Mouse (Mus musculus): ENCODE measurements around the gene Fignl2. TPM values are rescaled to one million over a fixed set of nuclear protein-coding genes. Genes with fewer than 3 reads are reported as not detected.

Gene Fignl2
- total RNA-seq, 2 experiments from 2014 or later: 2.3 to 2.8 TPM

DNA sequence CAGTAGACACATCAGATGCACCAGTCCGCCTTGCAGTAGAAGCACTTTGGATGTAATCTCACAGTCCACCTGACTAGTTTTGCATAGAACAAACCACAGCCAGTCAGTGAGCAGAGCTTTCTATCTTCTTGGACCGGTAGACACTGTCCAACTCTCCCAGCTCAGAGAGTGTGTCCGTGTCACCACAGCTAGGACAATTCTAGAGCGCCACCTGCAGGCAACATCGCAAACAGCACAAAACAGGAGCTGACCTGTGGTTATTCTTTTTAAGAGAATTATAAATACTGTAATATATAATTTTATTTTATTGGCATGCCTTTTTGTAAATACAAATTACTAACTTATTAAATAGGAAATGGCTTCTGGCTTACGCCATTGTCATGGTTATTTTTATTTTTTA is 35.8 kb downstream of the Fignl2 start:
- peak; percentile 59 to 76 for DNase-seq
- intact Hi-C loops (cut with DNase I): loop anchor here (5.0 kb wide), 1 partner anchor 280 kb away; the partner anchor contains the start of gene Slc4a8

DNA sequence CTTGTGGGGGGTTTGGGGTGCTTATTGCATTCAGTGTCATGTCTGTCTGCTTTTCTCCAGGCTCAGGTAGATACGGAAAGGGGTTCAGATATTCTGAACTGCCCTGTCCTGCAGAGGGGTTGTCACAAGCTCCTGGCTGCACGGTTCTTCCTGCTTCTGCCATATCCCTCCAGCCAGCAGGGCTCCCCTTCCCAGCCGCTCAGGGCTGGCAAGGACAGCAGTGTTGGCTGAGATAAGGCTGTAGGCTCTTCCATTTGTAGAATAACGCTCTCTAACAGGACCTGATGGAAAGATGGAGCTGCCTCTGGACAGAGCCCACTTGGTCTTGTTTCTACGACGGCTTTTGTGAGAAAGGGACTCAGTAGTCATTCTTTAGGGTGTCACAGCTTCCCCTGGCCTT is 36.4 kb downstream of the Fignl2 start:
- intact Hi-C loops (cut with DNase I): loop anchor here (5.0 kb wide), 1 partner anchor 280 kb away; the partner anchor contains the start of gene Slc4a8
- DNase-seq: no peak

DNA sequence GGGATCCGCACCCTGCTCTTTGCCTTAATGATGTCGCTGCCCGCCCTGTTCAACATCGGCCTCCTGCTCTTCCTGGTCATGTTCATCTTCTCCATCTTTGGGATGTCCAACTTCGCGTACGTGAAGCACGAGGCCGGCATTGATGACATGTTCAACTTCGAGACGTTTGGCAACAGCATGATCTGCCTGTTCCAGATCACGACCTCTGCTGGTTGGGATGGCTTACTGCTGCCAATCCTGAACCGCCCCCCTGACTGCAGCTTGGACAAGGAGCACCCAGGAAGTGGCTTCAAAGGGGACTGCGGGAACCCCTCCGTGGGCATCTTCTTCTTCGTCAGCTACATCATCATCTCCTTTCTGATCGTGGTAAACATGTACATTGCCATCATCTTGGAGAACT is 38.7 kb downstream of the Fignl2 start:
- no peak for DNase-seq
- intact Hi-C loops (cut with DNase I): loop anchor here (5.0 kb wide), 1 partner anchor 277 kb away; the partner anchor contains the start of gene Slc4a8

DNA sequence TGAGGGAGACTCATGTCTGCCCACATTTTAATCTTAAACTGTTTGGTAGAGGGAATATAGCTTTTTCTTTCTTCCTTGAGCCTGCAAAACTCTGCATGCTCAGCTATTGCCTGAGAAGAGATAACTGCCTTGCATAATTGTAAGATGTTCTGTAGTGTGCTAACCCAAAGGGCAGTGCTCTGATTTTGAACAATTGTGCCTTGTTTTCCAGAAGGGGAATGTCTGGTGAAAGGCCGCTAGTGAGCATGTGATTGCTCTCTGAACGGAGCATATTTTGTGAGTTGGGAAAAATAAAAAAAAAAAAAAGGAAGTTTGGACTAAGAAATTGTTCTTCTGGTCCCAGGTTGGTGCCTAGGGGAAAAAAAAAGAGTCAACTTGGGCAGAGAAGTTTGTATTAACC is 49.4 kb downstream of the Fignl2 start:
- intact Hi-C loops (cut with DNase I): no loop called here
- no peak for DNase-seq

DNA sequence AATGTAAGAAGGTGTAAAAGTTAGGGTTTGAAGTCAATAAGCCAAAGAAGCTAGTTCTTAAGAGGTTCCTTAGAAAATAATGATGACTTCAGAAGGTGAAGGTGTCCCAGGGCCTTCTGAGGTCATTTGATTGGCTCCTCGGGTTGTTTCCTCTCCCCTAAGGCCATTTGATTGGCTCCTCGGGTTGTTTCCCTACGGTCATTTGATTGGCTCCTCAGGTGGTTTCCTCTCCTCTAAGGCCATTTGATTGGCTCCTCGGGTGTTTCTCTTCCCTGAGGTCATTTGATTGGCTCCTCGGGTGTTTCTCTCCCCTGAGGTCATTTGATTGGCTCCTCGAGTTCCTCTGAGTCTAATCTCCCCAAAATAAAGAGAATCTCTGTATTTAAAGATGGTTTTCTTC is 67.0 kb downstream of the Fignl2 start:
- no peak for DNase-seq
- intact Hi-C loops (cut with DNase I): no loop called here

DNA sequence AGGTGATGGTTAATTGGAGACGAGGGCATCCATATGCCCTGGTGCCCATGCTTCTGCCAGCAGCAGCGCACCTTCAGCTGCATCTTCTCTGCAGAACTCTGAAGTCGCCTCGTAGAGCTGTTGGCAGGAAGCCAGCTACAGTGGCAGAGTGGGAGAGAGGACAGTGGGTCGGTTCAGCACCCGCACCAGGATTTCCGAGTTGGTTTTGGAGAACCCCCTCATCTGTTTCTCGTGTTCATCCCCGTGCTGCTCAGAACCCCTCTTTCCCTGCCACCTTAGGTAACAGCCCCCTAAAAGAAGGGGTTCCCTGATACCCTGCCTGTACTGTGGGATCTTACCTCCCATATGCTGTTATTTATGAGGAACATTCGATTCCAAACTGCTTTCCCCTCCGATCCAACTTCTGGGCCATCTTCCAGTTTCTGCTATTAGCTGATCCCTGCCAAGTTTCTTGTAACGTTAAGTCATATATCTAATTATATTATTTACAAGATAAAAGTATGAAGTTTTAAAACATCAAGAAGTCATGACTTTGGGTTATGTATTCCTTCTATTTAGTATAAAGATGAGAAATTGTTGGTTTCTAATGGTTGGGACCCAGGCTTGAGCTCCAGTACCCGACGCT is 69.9 kb downstream of the Fignl2 start:
- intact Hi-C loops (cut with DNase I): no loop called here
- no peak for DNase-seq

DNA sequence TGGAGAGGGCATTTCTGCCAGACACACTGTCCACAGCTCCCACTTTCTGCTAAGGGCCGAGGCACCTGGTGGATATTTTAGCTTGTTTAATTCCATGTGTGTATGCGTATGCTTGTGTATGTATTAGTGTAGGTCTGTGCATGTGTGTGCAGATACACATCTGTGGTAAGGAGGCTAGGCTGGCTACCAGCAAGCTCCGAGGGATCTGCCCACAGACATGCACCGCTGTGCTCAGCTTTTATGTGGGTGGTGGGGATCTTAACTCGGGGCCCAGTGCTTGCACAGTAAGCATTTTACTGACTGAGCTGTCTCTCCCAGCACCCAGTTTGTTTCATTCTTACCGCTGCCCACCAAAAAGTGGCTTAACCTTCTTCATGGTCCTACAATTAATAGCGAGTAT is 71.1 kb downstream of the Fignl2 start:
- intact Hi-C loops (cut with DNase I): no loop called here

DNA sequence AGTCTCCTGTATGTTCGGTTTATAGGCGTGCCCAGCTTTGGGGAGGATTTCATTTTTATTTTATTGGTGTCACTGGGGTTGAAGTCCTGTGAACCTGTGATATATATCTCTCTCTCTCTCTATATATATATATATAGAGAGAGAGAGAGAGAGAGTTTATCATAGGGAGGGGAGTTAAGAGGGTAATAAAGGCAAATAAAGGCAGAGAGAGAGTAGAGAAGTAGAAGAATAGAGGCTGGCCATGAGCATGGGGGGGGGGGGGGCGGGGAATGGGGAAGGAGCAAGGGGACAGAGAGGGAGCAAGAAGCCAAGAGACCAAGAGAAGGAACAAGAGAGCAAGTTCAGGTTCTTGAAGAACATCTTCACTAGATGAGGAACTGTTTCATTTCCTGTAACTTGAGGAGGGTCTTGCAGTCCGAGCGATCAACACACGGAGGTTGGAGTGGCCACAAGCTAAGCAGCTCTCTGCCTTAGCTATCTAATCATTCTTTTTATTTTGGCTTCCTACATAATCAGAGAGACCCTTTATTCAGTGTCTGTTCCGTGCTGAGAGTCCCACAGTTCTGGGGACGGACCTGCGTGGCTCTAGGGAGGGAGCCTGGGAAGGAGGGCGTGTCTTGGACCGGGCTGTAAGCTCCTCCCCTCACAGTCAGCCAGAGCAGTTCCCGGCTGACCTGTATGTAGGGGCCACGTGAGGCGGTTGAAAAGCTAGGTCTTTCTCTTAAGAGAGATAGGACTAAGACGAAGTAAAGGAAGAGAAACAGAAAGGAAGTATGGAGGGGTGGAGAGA is 71.9 kb downstream of the Fignl2 start:
- peak; percentile 30 to 54 for DNase-seq
- intact Hi-C loops (cut with DNase I): no loop called here

More for the DNA sequence above, 71.1 kb downstream of the Fignl2 start:
- no peak for DNase-seq

DNA sequence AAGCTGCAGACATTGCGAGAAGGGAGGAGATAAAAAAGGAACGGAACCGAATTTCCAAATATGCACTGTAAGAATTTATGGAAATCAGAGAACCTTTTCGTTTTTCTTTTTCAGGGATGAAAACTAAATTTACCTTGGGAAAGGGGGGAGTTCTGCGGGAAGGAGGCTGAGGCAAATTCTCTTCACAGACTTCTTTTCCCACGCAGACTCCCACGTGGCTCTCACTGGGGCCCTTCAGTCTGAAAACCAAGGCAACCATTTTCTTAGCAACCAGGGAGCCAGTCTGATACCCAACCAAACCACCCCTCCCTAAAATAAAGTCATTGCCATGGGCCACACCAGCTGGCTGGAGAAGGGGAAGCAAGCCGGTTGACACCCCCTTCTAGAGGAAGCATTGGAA is 72.7 kb downstream of the Fignl2 start:
- no peak for DNase-seq
- intact Hi-C loops (cut with DNase I): no loop called here

DNA sequence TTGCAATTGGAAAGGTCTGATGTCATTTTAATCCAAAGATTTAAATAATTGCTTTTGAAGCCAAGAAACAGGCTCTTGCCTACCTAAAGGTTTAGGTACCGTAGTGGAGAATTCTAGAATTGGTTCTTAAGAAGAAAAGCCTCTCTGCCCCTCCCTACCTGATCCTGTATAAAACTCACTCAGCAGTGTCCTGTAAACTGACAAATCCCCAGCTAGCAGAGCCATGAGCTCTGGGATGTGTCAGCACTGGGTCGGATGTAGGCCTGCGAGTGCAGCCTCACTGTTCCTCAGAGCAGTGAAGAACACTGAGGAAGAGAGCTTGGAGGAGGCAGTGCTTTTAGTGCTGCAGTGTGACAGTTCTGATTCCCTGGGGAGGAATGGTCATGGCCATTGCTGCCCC is 73.8 kb downstream of the Fignl2 start:
- DNase-seq: no peak
- intact Hi-C loops (cut with DNase I): no loop called here

DNA sequence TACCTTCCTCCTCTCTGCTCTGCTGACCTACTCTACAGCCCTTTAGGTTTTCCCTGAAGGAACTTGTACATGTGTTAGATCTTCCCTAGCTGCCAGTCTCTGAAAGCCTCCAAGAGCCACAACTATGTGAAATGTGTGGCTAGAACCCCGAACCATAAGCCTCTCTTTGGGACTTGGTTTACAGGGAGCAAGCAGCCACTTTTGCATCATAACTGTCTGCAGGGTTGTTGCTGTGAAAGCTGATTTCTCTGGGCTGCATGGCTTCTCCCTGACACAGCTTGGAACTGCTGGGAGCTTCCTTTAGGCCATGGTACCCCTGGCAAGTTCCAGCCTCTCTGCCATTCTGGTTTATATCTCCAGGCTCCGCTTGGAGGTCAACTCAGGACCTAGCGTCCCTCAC is 75.9 kb downstream of the Fignl2 start:
- intact Hi-C loops (cut with DNase I): no loop called here
- no peak for DNase-seq

DNA sequence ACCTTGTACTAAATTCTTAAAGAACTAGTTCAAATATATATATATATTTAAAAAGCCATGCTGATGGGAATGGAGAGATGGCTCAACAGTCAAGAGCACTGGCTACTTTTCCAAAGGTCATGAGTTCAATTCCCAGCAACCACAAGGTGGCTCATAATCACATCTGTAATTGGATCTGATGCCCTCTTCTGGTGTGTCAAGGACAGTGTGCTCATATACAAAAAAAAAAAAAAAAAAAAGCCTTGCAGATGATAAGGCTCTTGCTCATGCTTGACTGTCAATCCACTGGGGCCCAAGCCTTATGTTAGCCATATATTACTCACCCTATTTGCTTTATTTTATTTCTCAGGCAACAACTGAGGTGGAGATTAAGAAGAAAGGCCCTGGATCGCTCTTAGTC is 76.7 kb downstream of the Fignl2 start:
- no peak for DNase-seq
- intact Hi-C loops (cut with DNase I): no loop called here

Other genes starting within 250 kb of the Fignl2 start
- gene Scn8a, start 208.7 kb downstream of the Fignl2 start, total RNA-seq (2021): under 1 TPM; 0.48 to 0.76 TPM
- gene Gm47841, start 31.2 kb downstream of the Fignl2 start, total RNA-seq (2021): not detected
- gene Ankrd33, start 37.2 kb upstream of the Fignl2 start, total RNA-seq (2021): not detected
- gene Acvrl1, start 50.0 kb upstream of the Fignl2 start, total RNA-seq (2021): 10 to 100 TPM; 28.5 to 31.5 TPM
- gene Acvr1b, start 95.5 kb upstream of the Fignl2 start, total RNA-seq (2021): 10 to 100 TPM; 14.5 to 14.7 TPM
- 10 to 100 TPM; 12.9 to 14.0 TPM for gene Grasp, start 145.6 kb upstream of the Fignl2 start, total RNA-seq (2021)
- 10 to 100 TPM; 14.0 to 63.1 TPM for gene Nr4a1, start 175.7 kb upstream of the Fignl2 start, total RNA-seq (2021)
- gene Atg101, start 205.7 kb upstream of the Fignl2 start, total RNA-seq (2021): 10 to 100 TPM; 24.7 to 25.5 TPM
- 1 to 10 TPM; 1.7 to 1.8 TPM for gene 6030408B16Rik, start 214.6 kb upstream of the Fignl2 start, total RNA-seq (2021)

All from heart, postnatal 14 days (tissue).